Mouse (Mus musculus) erythroid progenitor cell, adult 5-6 weeks (primary cell): ENCODE measurements around the gene Hdac4. TPM values are rescaled to one million over a fixed set of nuclear protein-coding genes. Genes with fewer than 3 reads are reported as not detected.

ENCODE experiments used
- ATAC-seq: replicated peaks from 2 replicates; pipeline ENCODE4 v1.8.0; 2016; ENCODE audit warnings: moderate number of reproducible peaks, mild to moderate bottlenecking, moderate TSS enrichment, inconsistent platforms; ENCODE audit not compliant: poor library complexity, low FRiP score, severe bottlenecking
- total RNA-seq, 2 experiments: library from RNA; stranded (forward) in 1 of 2; stranded (reverse) in 1 of 2; fragments of 150-400 nt in 1 of 2; fragments of 186-747, 209-891 nt in 1 of 2; gene quantifications; 2 replicates each; pipeline versions ENCODE4 v1.2.3 to v1.2.4; 2015 to 2017; ENCODE audit warnings: low replicate concordance in 2 of 2

Gene Hdac4
- total RNA-seq, 2 experiments from 2014 or later, result 3.6 to 6.3 TPM

- no peak for ATAC-seq
These were observed 16.0 kb downstream of the Hdac4 start for GRCm38 (mm10) chr1:92179489-92180006.

GRCm38 (mm10) chr1:92179070-92179469 is 16.4 kb downstream of the Hdac4 start:
- no peak for ATAC-seq

DNA sequence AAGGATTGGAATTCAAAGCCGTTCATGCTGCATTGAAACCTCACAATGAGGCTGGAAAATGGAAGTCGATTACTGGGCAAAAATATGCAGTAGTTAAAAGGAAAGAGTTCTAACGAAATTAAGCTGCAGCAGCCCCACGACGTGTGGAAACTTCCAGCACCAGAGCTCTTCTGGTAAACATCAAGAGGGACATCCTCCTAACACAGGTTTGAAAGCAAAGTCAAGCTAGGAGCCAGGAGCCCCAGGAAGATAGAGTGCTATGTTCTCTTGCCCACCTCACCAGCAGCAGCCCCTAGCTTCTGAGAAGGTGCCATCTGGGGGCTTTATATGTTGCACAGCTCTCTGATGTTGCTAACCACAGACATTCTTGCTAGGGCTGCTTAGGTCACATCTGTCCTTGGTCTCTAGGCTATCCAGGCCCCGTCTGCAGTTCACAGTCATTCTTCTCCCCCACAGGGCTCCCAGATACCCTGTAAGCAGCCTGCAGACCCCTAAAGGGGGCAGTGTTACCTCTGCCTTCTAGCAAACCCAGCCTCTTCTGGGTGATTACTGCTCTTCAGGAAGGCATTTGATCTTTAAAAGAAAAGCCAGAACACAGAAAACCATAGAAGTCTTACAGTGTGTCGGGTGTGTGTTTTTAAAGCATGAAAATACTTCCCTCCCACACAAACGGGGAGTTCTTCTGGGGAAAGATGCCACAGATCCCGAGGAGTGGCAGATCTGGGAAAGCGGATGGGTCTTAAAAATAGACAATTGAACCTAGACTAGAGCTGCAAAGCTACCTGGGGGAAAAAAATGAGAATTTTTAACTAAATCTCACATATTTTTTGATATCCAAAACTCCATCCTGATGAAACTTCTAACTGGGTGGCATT is 17.2 kb downstream of the Hdac4 start:
- ATAC-seq, result no peak

DNA sequence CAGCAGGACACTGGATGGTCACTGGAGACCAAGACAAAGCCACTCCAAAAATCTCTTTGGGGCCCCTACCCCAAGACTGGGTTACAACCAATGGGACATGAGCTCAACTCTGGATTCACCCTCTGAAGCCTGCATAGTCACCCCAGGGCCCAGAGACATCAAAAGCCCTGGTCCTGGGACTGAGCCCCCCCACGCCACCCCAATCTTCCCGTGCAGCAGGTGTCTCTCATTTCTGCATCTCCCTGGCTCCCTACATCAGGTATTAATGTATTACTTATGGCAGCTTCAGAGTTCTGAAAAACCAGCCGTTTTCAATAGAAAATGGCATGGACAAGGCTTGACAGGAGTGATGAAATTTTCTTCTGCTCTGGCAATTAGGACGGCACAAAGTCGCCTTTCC is 17.9 kb downstream of the Hdac4 start:
- ATAC-seq, result no peak

DNA sequence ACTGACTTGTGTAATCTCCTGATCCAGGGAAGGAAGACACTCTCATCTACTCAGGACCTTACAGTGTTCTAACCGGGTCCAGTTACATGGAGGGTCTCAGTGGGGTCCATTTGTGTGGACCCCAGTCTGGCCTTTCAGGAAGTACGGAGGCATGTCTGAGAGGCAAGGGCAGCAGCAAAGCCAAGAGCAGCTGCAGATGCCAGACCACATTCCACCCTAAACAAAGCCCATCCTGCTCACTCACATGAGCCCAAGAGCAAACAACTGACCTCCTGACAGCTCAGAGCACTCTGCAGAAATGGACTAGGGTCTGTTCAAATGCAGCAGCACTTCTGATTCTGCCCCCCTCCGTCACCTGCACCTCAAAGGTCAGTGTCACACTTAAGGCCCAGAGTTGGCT is 18.3 kb downstream of the Hdac4 start:
- no peak for ATAC-seq

- no peak for ATAC-seq
These were observed 20.2 kb downstream of the Hdac4 start for GRCm38 (mm10) chr1:92175266-92175665.

DNA sequence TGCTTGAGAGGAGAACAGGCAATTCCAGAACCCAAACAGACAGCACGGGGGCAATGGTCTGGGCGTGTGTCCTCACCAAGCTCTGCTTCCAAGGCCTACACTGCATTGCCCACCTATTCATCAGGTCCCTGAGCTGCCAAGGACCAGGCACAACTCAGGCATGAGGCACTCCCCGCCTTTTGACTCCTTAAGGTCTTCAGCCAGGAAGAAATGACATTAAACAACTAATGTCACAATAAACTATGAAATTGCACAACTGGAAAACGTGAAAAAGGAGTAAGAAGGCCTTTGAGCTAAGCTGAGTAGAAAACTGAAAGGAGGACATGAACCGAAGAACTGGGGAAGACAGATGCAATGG is 20.6 kb downstream of the Hdac4 start:
- ATAC-seq, result no peak

DNA sequence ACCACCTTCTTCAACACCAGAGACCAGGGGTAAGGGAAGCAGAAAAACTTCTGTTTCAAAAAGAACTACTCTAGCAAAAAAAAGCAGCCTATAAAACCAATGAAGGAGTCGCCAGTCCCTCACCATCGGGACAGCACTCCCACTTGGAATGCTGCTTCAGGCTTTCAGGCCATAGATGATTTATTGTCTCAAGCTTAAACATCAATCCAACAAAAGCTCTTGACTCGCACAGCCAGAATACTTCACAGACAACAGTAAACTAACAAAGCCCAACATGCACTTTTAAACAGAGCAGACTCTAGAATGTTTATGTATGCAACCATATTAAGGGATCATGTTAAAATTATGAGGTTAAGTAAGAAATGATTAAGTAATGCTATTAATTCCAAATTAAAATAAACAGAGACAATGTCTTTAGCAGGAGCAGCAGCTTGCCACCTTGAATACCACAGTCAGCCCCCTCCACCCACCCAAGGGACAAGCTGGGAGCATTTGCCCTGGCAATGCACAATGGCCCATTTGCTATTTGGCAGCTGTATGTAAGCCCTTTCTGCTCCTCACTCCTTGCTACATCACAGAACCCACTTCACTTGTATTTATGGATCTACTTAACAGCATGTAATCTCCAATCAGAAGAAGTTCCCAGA is 21.1 kb downstream of the Hdac4 start:
- ATAC-seq, result no peak

- no peak for ATAC-seq
These were observed 24.8 kb downstream of the Hdac4 start for GRCm38 (mm10) chr1:92170616-92171235.

DNA sequence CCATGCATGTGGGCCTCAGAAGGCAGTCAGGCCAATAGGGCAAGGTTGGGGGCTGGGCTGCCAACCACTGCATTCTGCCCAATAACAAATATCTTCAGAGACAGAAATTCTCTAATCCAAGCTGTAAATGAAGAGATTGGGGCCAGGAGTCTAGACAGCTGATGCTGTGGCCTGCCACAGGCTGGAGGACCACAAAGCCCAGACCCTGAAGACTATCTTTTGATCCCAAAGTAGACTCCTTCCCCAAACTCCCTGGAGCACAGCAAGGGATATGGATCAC is 25.8 kb downstream of the Hdac4 start:
- ATAC-seq, result no peak

DNA sequence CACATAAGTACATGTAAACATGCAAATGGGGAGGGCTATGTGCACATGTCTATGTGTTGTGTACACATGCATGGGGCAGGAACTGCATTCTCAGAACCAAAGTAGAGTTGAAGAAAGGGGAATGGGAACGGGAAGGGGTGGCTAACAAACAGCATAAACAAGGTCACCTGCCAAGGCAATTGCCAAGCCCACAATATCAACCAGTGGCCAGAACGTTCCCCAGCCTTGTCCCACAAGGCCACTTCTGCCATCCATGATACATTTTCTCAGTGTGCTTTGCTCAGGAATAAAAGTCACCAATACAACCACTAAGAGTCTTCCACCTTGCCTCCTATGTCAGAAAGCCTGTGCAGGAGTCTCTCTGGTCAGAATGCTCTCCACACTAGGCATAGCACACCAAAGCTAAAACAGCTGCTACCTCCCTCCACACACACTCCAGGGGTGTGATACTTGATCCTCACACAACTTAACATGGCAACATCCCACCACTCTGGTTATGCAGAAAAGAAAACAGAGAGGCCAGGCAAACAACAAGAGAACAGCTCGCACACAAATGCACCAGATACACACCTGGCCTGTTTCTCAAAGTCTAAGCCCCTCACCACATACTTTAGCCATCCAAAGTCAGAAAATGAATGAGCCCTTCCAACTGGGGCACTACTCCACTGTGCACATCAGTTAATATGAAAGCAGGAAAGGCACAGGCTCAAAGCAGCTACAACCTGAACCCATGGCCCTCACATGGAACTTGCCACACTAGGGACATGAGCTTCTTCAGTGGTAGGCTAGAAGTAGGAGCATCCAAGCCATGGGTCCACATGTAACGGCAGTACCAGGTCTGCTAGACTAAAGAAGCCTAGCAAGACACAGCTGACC is 26.4 kb downstream of the Hdac4 start:
- no peak for ATAC-seq

DNA sequence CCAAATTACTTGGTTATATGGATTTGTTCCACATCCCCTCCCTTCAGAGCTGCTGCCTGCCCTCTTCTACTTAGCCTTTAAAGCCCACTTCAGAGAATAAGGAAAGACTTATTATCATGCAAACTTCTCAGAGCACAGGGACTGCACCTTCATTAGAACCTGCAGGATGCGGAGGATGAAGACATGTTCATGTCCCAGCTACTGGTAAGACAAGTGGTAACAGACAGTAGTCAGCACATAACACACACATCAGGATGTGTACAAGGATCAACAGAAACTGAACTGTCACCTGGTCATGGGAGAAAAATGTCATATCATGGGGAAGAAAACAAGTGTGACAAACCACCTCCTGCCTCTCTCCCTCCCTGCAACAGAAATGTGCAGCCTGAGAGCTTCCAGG is 31.6 kb downstream of the Hdac4 start:
- no peak for ATAC-seq

DNA sequence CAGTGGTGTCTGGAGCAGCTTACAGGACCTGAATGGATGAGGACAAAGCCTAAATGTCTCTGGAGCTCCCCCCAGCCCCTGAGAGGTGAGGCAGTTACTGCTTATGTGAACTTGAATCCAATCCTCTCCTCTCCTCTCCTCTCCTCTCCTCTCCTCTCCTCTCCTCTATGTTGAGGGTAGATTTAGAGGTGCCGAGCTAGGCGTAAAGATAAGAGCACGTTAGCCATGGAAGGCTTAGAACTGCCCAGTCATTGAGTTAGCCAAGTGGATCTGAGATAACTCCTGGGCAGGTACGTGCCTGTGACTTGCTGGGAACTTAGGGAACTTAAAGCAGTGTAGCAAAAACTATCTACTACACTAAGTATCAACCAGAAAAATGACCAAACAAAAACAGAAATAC is 35.7 kb downstream of the Hdac4 start:
- ATAC-seq, result no peak

- no peak for ATAC-seq
These were observed 45.3 kb downstream of the Hdac4 start for GRCm38 (mm10) chr1:92150201-92150600.

- no peak for ATAC-seq
These were observed 47.0 kb downstream of the Hdac4 start for GRCm38 (mm10) chr1:92148527-92148926.

DNA sequence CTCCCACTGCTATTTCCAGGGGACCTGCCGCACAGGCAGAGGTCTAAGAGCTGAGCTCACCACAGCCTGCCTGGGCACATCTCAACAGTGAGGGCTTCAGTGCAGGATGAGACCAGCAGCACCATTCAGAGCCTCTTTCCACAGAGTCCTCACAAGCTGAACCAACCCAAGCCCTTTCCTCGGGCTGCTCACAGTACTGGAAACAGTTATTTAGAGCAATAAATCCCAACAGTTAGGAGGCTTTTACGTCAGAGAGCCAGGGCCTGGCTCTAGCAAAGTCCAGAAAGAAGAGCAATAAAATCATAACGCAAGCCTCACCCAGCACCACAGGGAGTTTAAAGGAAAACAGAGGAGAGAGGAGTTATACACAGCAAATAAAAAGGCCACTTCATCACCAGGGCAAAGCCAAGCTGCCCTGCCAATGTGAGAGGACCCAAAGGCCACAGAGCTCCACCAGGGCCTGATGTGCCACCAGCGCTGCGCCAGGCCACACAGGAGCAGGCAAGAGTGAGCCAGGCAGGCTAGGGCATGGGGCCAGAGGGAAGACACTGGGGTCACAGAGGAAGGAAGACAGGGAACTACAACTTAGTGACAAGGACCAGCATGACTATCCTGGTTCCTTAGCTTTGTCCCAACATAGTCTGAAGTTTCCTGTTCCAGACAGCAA is 50.5 kb downstream of the Hdac4 start:
- no peak for ATAC-seq

- no peak for ATAC-seq
These were observed 52.1 kb downstream of the Hdac4 start for GRCm38 (mm10) chr1:92143331-92143895.

DNA sequence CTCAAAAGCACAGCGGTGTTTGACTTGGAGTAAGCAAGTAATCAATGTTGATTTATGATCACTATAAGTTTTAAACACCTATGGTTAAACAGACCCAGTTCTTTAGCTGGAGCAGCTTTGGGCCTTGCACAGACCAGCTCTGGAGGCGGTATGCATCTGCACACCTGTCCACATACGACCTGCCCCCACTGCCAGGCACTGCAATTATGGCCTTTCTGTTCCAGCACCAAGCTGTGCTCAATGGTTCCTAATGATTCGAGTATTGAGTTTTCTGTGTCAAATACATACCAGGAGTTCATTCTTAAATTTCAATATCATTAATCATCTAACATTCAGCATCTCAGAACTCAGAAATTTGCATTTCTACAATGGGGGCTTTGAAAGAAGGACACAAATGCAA is 52.7 kb downstream of the Hdac4 start:
- ATAC-seq, result no peak

- ATAC-seq, result no peak
These were observed 56.5 kb downstream of the Hdac4 start for GRCm38 (mm10) chr1:92139001-92139400.
